Mouse (Mus musculus) brain, embryonic 14.5 days (tissue): ENCODE results near the gene Dgkg.

Source experiments
- CTCF ChIP-seq: fragments of 200-500 bp; IDR thresholded peaks from 2 replicates; pipeline ENCODE4 v1.5.1; 2012; ENCODE audit warnings: inconsistent platforms, mild to moderate bottlenecking, moderate library complexity, borderline replicate concordance; ENCODE audit not compliant: insufficient read depth, insufficient read length; ENCODE audit errors: extremely low read depth
- POLR2A ChIP-seq: fragments of 200-500 bp; IDR thresholded peaks from 2 replicates; pipeline ENCODE4 v1.6.1; 2012; ENCODE audit warnings: mild to moderate bottlenecking, inconsistent platforms, borderline replicate concordance; ENCODE audit not compliant: poor library complexity, insufficient read depth, insufficient read length, severe bottlenecking; ENCODE audit errors: extremely low read depth

DNA sequence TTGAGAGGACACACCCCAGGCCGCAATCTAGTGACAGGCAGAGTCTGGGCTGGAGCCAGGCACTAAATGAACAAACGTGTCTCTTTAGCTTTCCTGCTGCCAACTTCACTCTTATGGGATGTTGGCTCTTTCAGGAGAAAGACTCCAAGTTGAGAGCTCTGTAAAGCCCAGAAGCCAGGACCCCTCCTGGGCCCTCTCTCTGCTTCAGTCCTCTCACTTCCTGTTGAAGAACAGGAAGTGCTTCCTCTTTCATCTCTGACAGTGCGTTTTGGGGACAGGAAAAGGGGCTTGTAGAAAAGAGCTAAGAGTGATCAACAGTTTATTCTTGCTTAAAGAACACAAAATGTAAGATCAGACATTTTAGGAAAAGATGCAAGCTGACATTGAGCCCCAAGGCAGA is 159.0 kb downstream of the Dgkg start:
- no peak for TF ChIP-seq POLR2A
- no peak for TF ChIP-seq CTCF
